In genomic region chr19:53313684-53314443, GRCm38 (mm10) we compare ENCODE assay signal across 8 mouse cellular contexts. TPM values are rescaled to one million over a fixed set of nuclear protein-coding genes. Genes with fewer than 3 reads are reported as not detected.
DNase-seq lines count a peak whose midpoint lies in the region; ATAC-seq and TF ChIP-seq lines count a peak whose summit lies in the region.

No protein-coding gene starts in this region.

- peaks cover 9% of the 10 kb centered on the region for H3K4me1 ChIP-seq in hindbrain, postnatal 0 days (ENCODE audit: insufficient read depth, low read length)

- intact Hi-C loops in gastrocnemius, adult 2 months (cut with DNase I) = loop anchor here (5.0 kb wide), 3 partner anchors 48 to 172 kb away; partner anchors contain the start of gene Add3
- intact Hi-C loops in left cerebral cortex, adult 2 months (cut with DNase I) = loop anchor here (1.0 to 10.0 kb wide), 4 partner anchors 15 to 288 kb away; partner anchors contain the start of gene Smc3

- H3K36me3 ChIP-seq in hindbrain, postnatal 0 days (ENCODE audit: insufficient read depth, low read length) = no peaks in the 10 kb centered on the region

- peak overlapping the region; percentile 100 for H3K27ac ChIP-seq in gastrocnemius, adult 2 months
- H3K27ac ChIP-seq in hindbrain, postnatal 0 days = peak overlapping the region; percentile 99
- H3K27ac ChIP-seq in left cerebral cortex, adult 2 months = peak overlapping the region; percentile 98

- H3K4me3 ChIP-seq in gastrocnemius, adult 2 months = peak overlapping the region; percentile 94
- peak overlapping the region; percentile 93 for H3K4me3 ChIP-seq in hindbrain, postnatal 0 days (ENCODE audit: low read length)
- peak overlapping the region; percentile 85 for H3K4me3 ChIP-seq in left cerebral cortex, adult 2 months

- no peaks in the 10 kb centered on the region for H3K9me3 ChIP-seq in hindbrain, postnatal 0 days (ENCODE audit: low read length)

- no peaks in the 10 kb centered on the region for H3K27me3 ChIP-seq in hindbrain, postnatal 0 days (ENCODE audit: insufficient read depth, low read length)

- TF ChIP-seq CTCF in gastrocnemius, adult 2 months (IDR thresholded peaks at IDR 0.05) = no peak
- no peak for TF ChIP-seq CTCF in hindbrain, postnatal 0 days (IDR thresholded peaks at IDR 0.05; ENCODE audit: low read depth)
- TF ChIP-seq CTCF in left cerebral cortex, adult 2 months (IDR thresholded peaks at IDR 0.05) = no peak

- peak overlapping the region; percentile 94 for H3K4me2 ChIP-seq in hindbrain, postnatal 0 days (ENCODE audit: low read depth, low read length)

- peak; percentile 98 for DNase-seq in ZHBTc4 (ENCODE audit: low read depth, low spot score)
- DNase-seq in gastrocnemius, adult 2 months = peak; percentile 98
- peak; percentile 98 for DNase-seq in hindbrain, postnatal 0 days (ENCODE audit: low spot score)
- DNase-seq in left cerebral cortex, adult 2 months (ENCODE audit: extremely low spot score in 1 of 2, low spot score in 2 of 2) = peak; percentile 99 to 100
- DNase-seq in right cerebral cortex, adult 2 months (ENCODE audit: low spot score in 2 of 2) = peak; percentile 99 to 100
- DNase-seq in urinary bladder, postnatal 14 days (ENCODE audit: low spot score) = peak; percentile 99

- peak; percentile 68 for ATAC-seq in common myeloid progenitor, adult 5-6 weeks (replicated peaks; ENCODE audit: low read depth, poor library complexity, severe bottlenecking)
- peak; percentile 90 for ATAC-seq in hindbrain, postnatal 0 days
- peak; percentile 61 for ATAC-seq in megakaryocyte, adult 5-6 weeks (ENCODE audit: poor library complexity, severe bottlenecking)

- H3K9ac ChIP-seq in hindbrain, postnatal 0 days (replicated peaks; ENCODE audit: low read length) = peak overlapping the region; percentile 85

- WGBS in hindbrain, postnatal 0 days = under 1% methylated on average over 52 of the region's 52 CpGs

RNA-seq across cellular contexts. Expression of gene Mxi1, which starts 3.5 kb away (rescaled TPM):
- total RNA-seq in common myeloid progenitor, adult 5-6 weeks (2017) = 44.2 and 48.8 TPM in 2 replicates
- total RNA-seq in gastrocnemius, adult 2 months (2021) = 10 to 100 TPM; 38.1 to 53.6 TPM
- total RNA-seq in hindbrain, postnatal 0 days (2014; rRNA removed) = 41.9 and 44.5 TPM in 2 replicates
- polyA plus RNA-seq in hindbrain, postnatal 0 days (2015; fragmentation: Nextera tagmentation; extraction: Ambion mirVana) = 47.7 and 51.5 TPM in 2 replicates
- total RNA-seq in left cerebral cortex, adult 2 months (2021) = 10 to 100 TPM; 85.3 to 89.6 TPM
- 42.1 and 42.8 TPM in 2 replicates for total RNA-seq in megakaryocyte, adult 5-6 weeks (2015)
- 74.0 and 91.1 TPM in 2 replicates for total RNA-seq in megakaryocyte, adult 5-6 weeks (2017)

RNA-seq across cellular contexts. Expression of gene Gm10197, which starts 57.7 kb away (rescaled TPM):
- total RNA-seq in common myeloid progenitor, adult 5-6 weeks (2017) = not detected in 2 replicates
- not detected for total RNA-seq in gastrocnemius, adult 2 months (2021)
- total RNA-seq in hindbrain, postnatal 0 days (2014; rRNA removed) = not detected in 2 replicates
- polyA plus RNA-seq in hindbrain, postnatal 0 days (2015; fragmentation: Nextera tagmentation; extraction: Ambion mirVana) = not detected in 2 replicates
- total RNA-seq in left cerebral cortex, adult 2 months (2021) = not detected
- not detected in 2 replicates for total RNA-seq in megakaryocyte, adult 5-6 weeks (2015)
- not detected in 2 replicates for total RNA-seq in megakaryocyte, adult 5-6 weeks (2017)

Comparison
In these comparisons a context has a peak if more than half of its experiments do, and no peak if none do; other contexts are left out.
1. Peak in every context shown above with its lines: DNase-seq, ATAC-seq, H3K4me3 ChIP-seq and H3K27ac ChIP-seq.